Mouse (Mus musculus): ENCODE data around the gene Anxa6. TPM values are rescaled to one million over a fixed set of nuclear protein-coding genes. Genes with fewer than 3 reads are reported as not detected.

Anxa6 gene
- total and polyA plus RNA-seq, 2 experiments from 2014 or later, result 37.6 to 51.5 TPM

GRCm38 (mm10) chr11:55076234-55076633, 43.0 kb upstream of the Anxa6 start:
- Histone ChIP-seq H3K4me2 (ENCODE audit: low read depth, low read length, poor library complexity, severe bottlenecking) (no peak overlapping the region), H3K4me3 (ENCODE audit: low read depth, low read length) (no peak overlapping the region), H3K27me3 (ENCODE audit: insufficient read depth, low read length) (no peaks in the 10 kb centered on the region), H3K9ac (replicated peaks; ENCODE audit: low read length, poor library complexity, severe bottlenecking) (no peak overlapping the region), H3K36me3 (ENCODE audit: insufficient read depth, low read length) (no peaks in the 10 kb centered on the region), H3K4me1 (ENCODE audit: insufficient read depth, low read length) (peaks cover 5% of the 10 kb centered on the region), H3K9me3 (ENCODE audit: low read length) (no peaks in the 10 kb centered on the region), H3K27ac (ENCODE audit: low read depth, low read length) (no peak overlapping the region)
- DNase-seq (ENCODE audit: low spot score) (no peak), ATAC-seq (ENCODE audit: low FRiP score) (no peak)
- TF ChIP-seq CTCF (IDR thresholded peaks at IDR 0.05), result no peak
- WGBS, result 91% methylated on average over 5 of the region's 5 CpGs

- H3K9me3 ChIP-seq (ENCODE audit: low read length), result no peaks in the 10 kb centered on the region
- H3K4me1 ChIP-seq (ENCODE audit: insufficient read depth, low read length), result peaks cover 5% of the 10 kb centered on the region
- H3K36me3 ChIP-seq (ENCODE audit: insufficient read depth, low read length), result no peaks in the 10 kb centered on the region
- no peak overlapping the region for H3K9ac ChIP-seq (replicated peaks; ENCODE audit: low read length, poor library complexity, severe bottlenecking)
- no peak overlapping the region for H3K4me3 ChIP-seq (ENCODE audit: low read depth, low read length)
- H3K4me2 ChIP-seq (ENCODE audit: low read depth, low read length, poor library complexity, severe bottlenecking), result no peak overlapping the region
- H3K27me3 ChIP-seq (ENCODE audit: insufficient read depth, low read length), result no peaks in the 10 kb centered on the region
- ATAC-seq (ENCODE audit: low FRiP score) (no peak), DNase-seq (ENCODE audit: low spot score) (no peak)
- 63% methylated on average over 2 of the region's 2 CpGs for WGBS
- no peak overlapping the region for H3K27ac ChIP-seq (ENCODE audit: low read depth, low read length)
- TF ChIP-seq CTCF (IDR thresholded peaks at IDR 0.05), result no peak
Observed at GRCm38 (mm10) chr11:55075602-55076001, 42.4 kb upstream of the Anxa6 start.

DNA sequence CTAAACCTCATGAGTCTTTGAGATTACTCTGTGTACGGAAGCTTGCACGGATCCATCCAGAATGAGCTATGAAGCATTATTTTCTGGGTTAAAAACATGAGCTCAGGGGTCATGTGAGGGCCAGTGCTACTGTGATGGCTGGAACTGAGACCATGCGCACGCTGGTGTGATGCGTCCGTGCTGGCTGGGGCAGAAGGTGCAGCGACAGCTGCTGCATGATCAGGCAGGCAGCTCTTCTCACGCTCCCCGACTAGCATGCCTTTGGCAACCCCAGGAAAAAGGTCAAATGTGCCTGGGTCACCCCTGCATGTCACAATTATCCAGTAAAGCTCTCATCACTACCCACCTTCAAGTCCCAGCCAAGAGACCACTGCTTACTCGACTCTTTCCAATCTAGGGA, 39.9 kb upstream of the Anxa6 start:
- peaks cover 5% of the 10 kb centered on the region for H3K4me1 ChIP-seq (ENCODE audit: insufficient read depth, low read length)
- no peak overlapping the region for H3K27ac ChIP-seq (ENCODE audit: low read depth, low read length)
- H3K4me3 ChIP-seq (ENCODE audit: low read depth, low read length), result no peak overlapping the region
- H3K9me3 ChIP-seq (ENCODE audit: low read length), result no peaks in the 10 kb centered on the region
- H3K36me3 ChIP-seq (ENCODE audit: insufficient read depth, low read length), result no peaks in the 10 kb centered on the region
- no peak overlapping the region for H3K9ac ChIP-seq (replicated peaks; ENCODE audit: low read length, poor library complexity, severe bottlenecking)
- no peaks in the 10 kb centered on the region for H3K27me3 ChIP-seq (ENCODE audit: insufficient read depth, low read length)
- no peak overlapping the region for H3K4me2 ChIP-seq (ENCODE audit: low read depth, low read length, poor library complexity, severe bottlenecking)
- 86% methylated on average over 10 of the region's 10 CpGs for WGBS
- no peak for TF ChIP-seq CTCF (IDR thresholded peaks at IDR 0.05)
- DNase-seq (ENCODE audit: low spot score) (no peak), ATAC-seq (ENCODE audit: low FRiP score) (no peak)

DNA sequence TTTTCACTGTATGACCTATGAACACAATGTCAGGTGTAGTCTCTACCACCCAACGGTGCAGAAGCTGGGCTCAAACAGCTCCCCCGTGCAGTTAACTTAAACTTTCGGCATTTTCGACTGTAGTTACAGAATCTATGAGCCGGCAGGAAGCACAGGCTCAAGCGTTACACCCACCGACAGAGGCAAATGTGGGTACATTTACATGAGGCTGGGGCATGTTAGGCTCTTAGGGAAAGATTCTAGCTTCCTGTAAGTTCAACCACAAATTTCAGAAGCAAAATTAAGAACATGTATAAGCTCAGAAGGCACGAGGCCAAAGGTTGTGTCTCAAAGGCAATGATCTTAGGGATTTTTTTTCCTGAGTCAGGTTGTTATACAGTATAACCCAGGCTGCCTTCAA, 39.2 kb upstream of the Anxa6 start:
- no peak overlapping the region for H3K9ac ChIP-seq (replicated peaks; ENCODE audit: low read length, poor library complexity, severe bottlenecking)
- ATAC-seq (ENCODE audit: low FRiP score) (no peak), DNase-seq (ENCODE audit: low spot score) (no peak)
- no peaks in the 10 kb centered on the region for H3K27me3 ChIP-seq (ENCODE audit: insufficient read depth, low read length)
- peaks cover 2% of the 10 kb centered on the region; the same call in 1 of the 2 replicates for H3K4me1 ChIP-seq (ENCODE audit: insufficient read depth, low read length)
- H3K9me3 ChIP-seq (ENCODE audit: low read length), result no peaks in the 10 kb centered on the region
- H3K4me3 ChIP-seq (ENCODE audit: low read depth, low read length), result no peak overlapping the region
- H3K4me2 ChIP-seq (ENCODE audit: low read depth, low read length, poor library complexity, severe bottlenecking), result no peak overlapping the region
- TF ChIP-seq CTCF (IDR thresholded peaks at IDR 0.05), result no peak
- 90% methylated on average over 8 of the region's 8 CpGs for WGBS
- H3K27ac ChIP-seq (ENCODE audit: low read depth, low read length), result no peak overlapping the region
- H3K36me3 ChIP-seq (ENCODE audit: insufficient read depth, low read length), result no peaks in the 10 kb centered on the region

DNA sequence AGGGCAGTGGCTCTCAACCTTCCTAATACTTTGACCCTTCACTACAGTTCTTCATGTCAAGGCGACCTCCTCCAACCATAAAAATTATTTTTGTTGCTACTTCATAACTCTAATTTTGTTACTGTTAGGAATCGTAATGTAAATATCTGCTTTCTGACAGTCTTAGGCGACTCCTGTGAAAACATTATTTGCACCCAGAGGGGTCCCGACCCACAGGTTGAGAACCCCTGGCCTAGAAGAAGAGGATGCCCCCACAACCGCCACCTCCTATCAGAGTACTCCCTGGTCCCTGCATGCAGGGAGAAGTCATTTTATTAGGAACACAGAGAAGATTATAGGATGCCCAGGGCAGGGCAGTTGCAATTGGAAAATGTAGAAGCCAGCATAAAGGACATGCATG, 38.1 kb upstream of the Anxa6 start:
- Histone ChIP-seq H3K27me3 (ENCODE audit: insufficient read depth, low read length) (no peaks in the 10 kb centered on the region), H3K9ac (replicated peaks; ENCODE audit: low read length, poor library complexity, severe bottlenecking) (no peak overlapping the region), H3K4me1 (ENCODE audit: insufficient read depth, low read length) (no peaks in the 10 kb centered on the region), H3K36me3 (ENCODE audit: insufficient read depth, low read length) (no peaks in the 10 kb centered on the region), H3K4me3 (ENCODE audit: low read depth, low read length) (no peak overlapping the region), H3K4me2 (ENCODE audit: low read depth, low read length, poor library complexity, severe bottlenecking) (no peak overlapping the region), H3K27ac (ENCODE audit: low read depth, low read length) (no peak overlapping the region), H3K9me3 (ENCODE audit: low read length) (no peaks in the 10 kb centered on the region)
- WGBS, result 90% methylated on average over 5 of the region's 5 CpGs
- ATAC-seq (ENCODE audit: low FRiP score), result no peak
- DNase-seq (ENCODE audit: low spot score), result no peak
- no peak for TF ChIP-seq CTCF (IDR thresholded peaks at IDR 0.05)

DNA sequence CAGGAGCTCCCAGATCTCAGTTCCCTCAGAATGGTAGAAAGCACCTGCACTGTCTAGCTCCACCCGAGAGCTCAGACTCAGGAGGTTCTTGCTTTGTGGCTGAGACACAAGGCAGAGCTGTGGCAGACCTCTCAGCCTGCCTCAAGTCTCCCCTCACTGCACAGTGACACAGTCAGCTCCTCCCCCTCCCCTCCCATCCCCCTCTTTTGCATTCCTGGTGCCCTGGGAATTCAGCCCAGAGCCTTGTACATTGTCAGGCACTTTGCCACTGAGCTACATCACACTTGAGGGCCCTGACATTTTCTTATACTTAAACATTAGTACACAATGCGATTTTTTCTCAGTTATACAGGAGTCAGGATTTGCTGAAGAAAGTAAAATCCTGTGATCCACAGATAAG, 35.8 kb upstream of the Anxa6 start:
- Histone ChIP-seq H3K9me3 (ENCODE audit: low read length) (no peaks in the 10 kb centered on the region), H3K9ac (replicated peaks; ENCODE audit: low read length, poor library complexity, severe bottlenecking) (no peak overlapping the region), H3K27me3 (ENCODE audit: insufficient read depth, low read length) (no peaks in the 10 kb centered on the region), H3K4me3 (ENCODE audit: low read depth, low read length) (no peak overlapping the region), H3K4me2 (ENCODE audit: low read depth, low read length, poor library complexity, severe bottlenecking) (no peak overlapping the region), H3K36me3 (ENCODE audit: insufficient read depth, low read length) (no peaks in the 10 kb centered on the region), H3K4me1 (ENCODE audit: insufficient read depth, low read length) (no peaks in the 10 kb centered on the region), H3K27ac (ENCODE audit: low read depth, low read length) (no peak overlapping the region)
- WGBS, result 42% methylated on average over 2 of the region's 2 CpGs
- DNase-seq (ENCODE audit: low spot score), result peak; percentile 42
- no peak for TF ChIP-seq CTCF (IDR thresholded peaks at IDR 0.05)
- ATAC-seq (ENCODE audit: low FRiP score), result no peak
